Mouse (Mus musculus) G1E (cell line): ENCODE data around the gene Rubcn. TPM values are rescaled to one million over a fixed set of nuclear protein-coding genes. Genes with fewer than 3 reads are reported as not detected.
A peak's percentile ranks its signal among the peaks of the same experiment; 100 is the strongest.
"Not testable (repeated sequence)": the region's sequence is repeated elsewhere in the genome, so short reads cannot be mapped to it uniquely, and the experiment has no call there.

Experiments used
- ATAC-seq: 2 replicates; pipeline ENCODE4 v1.8.0; 2016; ENCODE audit warnings: mild to moderate bottlenecking; ENCODE audit not compliant: insufficient number of reproducible peaks, poor library complexity, low FRiP score, severe bottlenecking; ENCODE audit errors: extremely low read depth
- DNase-seq: peaks from one replicate; pipeline ENCODE4 v3.0.0; 2012; ENCODE audit warnings: low spot score
- H3K27me3 ChIP-seq: 2 replicates; pipeline ENCODE4 v1.6.1; 2012; ENCODE audit warnings: mild to moderate bottlenecking, low read length, inconsistent platforms; ENCODE audit not compliant: insufficient read depth
- H3K36me3 ChIP-seq: replicated peaks from 2 replicates; pipeline ENCODE3; 2012; ENCODE audit warnings: mild to moderate bottlenecking, inconsistent platforms
- H3K4me1 ChIP-seq: 2 replicates; pipeline ENCODE4 v1.6.1; 2012; ENCODE audit warnings: low read depth, low read length, inconsistent platforms, mixed read lengths; ENCODE audit not compliant: insufficient read depth
- H3K4me3 ChIP-seq: 2 replicates; pipeline ENCODE4 v1.5.1; 2012; ENCODE audit warnings: low read depth, mild to moderate bottlenecking, inconsistent platforms, low read length, moderate library complexity, mixed read lengths
- H3K9me3 ChIP-seq: replicated peaks from 2 replicates; pipeline ENCODE4 v1.6.1; 2012; ENCODE audit warnings: inconsistent platforms
- CTCF ChIP-seq: IDR thresholded peaks from 2 replicates; pipeline ENCODE4 v1.5.1; 2012; ENCODE audit warnings: low read depth, low read length, inconsistent platforms, mixed read lengths
- GATA1 ChIP-seq: IDR thresholded peaks from 2 replicates; pipeline ENCODE4 v1.6.1; 2012; ENCODE audit warnings: borderline replicate concordance, low read length, inconsistent platforms, mixed read lengths
- GATA2 ChIP-seq: IDR thresholded peaks from 2 replicates; pipeline ENCODE4 v1.6.1; 2012; ENCODE audit warnings: low read depth, low read length, inconsistent platforms, borderline replicate concordance
- POLR2AphosphoS5 ChIP-seq: IDR thresholded peaks from 2 replicates; pipeline ENCODE4 v1.6.1; 2012; ENCODE audit warnings: low read depth, low read length, inconsistent platforms; ENCODE audit not compliant: insufficient replicate concordance
- TAL1 ChIP-seq: conservative IDR thresholded peaks from 2 replicates; pipeline ENCODE4 v1.6.1; 2012; ENCODE audit warnings: low read depth, low read length, inconsistent platforms, mixed read lengths
- polyA plus RNA-seq: library from polyadenylated mRNA; stranded (reverse); fragments of >175 nt; gene quantifications from 2 replicates; pipeline ENCODE4 v1.2.3, GENCODE M21; 2012
- total RNA-seq, 2 experiments: library from RNA; stranded (forward) in 1 of 2; stranded (reverse) in 1 of 2; fragments of 200-1000 nt in 1 of 2; fragments of >200 nt in 1 of 2; fragmentation: Nextera tagmentation in 1 of 2; gene quantifications; 2 replicates each; pipeline ENCODE4 v1.2.3; 2014 to 2017

Rubcn gene
- total RNA-seq (2014; fragmentation: Nextera tagmentation) (13.2 and 18.1 TPM in 2 replicates), total RNA-seq (2017) (13.4 and 15.1 TPM in 2 replicates), polyA plus RNA-seq (8.7 and 9.4 TPM in 2 replicates)

DNA sequence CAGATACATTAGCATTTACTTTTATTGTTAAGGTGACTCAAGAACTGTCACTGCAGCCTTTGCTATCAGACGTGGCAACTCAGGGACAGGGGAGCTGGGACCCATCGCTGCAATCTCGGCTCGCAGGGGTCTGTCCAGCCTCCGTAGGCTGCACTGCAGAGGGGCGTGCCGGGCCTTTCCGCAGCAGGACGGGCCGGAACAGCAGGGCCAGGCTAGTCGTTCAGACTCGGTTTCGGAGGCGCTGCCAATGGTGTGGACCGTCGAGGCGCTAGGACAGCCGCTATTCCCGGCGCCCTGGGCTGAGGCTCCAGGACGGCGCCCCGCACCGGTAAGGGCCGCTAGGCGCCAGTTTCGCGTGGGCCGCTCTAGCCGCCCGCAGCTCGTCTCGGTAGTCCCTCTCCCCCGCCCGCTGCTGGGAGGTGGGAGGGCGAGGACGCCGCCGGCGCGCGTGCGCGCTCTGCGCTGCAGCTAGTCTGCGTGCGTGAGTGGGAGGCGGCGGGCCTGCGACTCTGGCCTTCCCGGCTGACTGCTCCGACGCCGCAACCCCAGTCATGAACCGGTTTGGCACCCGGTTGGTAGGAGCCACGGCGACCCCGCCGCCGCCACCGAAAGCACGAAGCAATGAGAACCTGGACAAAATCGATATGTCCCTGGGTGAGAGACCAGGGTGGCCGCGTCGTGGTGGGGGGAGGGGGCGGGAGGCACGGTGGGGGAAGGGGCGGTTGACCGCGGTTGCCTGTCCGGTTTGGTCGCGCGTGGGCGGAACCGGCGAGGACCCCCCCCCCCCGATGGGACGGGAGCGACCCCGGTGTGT lies at the start of gene Rubcn, which contains the start of gene Fyttd1:
TSS of gene Rubcn (minus strand) at position 424 of the 814 bp plus-strand sequence.
TSS of gene Fyttd1 (plus strand) at position 158 of the 814 bp plus-strand sequence.
- Histone ChIP-seq H3K36me3 (peaks cover 24% of the 10 kb centered on the region), H3K4me1 (peaks cover 36% of the 10 kb centered on the region), H3K9me3 (no peaks in the 10 kb centered on the region), H3K4me3 (peak within 1 kb of the TSS; percentile 78), H3K27me3 (no peaks in the 10 kb centered on the region)
- ATAC-seq (peak; percentile 84), DNase-seq (peak; percentile 93)
- TF ChIP-seq POLR2AphosphoS5: no peak
- no peak for TF ChIP-seq GATA1
- TF ChIP-seq CTCF: no peak
- TF ChIP-seq TAL1: no peak
- no peak for TF ChIP-seq GATA2

GRCm38 (mm10) chr16:32927044-32927443 lies 49.5 kb upstream of the Rubcn start:
- ATAC-seq: no peak
- H3K4me1 ChIP-seq: peaks cover 2% of the 10 kb centered on the region; the same call in 1 of the 2 replicates
- no peak overlapping the region for H3K4me3 ChIP-seq
- H3K27me3 ChIP-seq: no peaks in the 10 kb centered on the region
- no peak for TF ChIP-seq GATA2
- TF ChIP-seq GATA1: no peak
- H3K9me3 ChIP-seq: no peaks in the 10 kb centered on the region
- H3K36me3 ChIP-seq: peaks cover 40% of the 10 kb centered on the region
- DNase-seq: no peak

DNA sequence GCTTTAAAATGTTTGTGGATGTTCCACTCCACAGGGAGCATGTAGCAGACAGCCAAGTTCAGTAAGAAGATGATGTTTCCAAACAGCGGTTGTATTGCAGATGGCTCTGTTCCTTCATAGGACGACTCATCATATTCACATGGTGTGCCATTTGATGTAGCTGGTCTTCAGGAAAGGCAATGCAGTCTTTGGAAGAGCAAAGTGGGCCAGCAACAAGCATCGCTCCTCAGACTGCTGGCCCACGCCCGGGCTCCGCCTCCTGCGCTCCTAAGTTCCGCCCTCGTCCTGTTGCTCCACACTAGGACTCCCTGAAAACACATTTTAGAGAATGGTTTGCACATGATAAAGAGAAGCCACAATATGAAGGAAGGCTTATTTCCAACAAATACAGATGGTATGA lies 49.1 kb upstream of the Rubcn start:
- not testable (repeated sequence) for ATAC-seq, H3K4me3 ChIP-seq, H3K9me3 ChIP-seq, H3K4me1 ChIP-seq, H3K27me3 ChIP-seq, DNase-seq
- peaks cover 37% of the 10 kb centered on the region for H3K36me3 ChIP-seq

DNA sequence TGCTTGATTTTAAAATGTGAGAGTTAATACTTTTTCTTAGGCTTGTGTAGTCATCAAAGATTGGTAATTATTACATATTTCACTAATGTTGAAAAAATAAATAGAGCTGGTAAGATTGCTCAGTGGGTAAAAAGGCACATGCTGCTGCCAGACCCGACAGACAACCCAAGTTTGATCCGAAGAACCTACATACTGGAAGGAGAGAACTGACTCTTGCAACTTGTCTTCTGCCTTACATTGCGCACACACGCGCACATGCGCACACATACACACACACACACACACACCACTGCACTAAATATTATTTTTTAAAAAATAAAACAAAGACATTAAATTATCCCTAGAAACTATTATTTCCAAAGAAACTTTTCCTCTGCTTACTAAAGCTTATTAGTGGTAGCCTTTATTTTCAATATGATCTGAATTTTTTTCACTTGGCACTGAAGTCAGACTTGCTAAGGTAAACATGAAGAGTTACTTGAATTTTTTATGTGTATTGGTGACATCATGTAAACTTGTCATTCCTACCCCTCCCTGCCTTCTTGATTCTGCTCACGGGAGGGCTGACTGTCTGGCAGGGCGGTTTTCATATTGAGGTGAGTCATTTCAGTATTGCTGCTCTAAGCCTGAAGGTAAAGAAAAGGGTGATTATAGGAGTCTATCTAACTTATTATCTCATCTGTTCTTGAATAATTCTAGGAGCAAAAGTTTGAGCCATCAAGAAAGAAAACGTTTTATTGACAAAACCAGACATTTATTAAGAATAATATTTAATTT lies 37.9 kb upstream of the Rubcn start:
- Histone ChIP-seq H3K4me3 (peak overlapping the region; percentile 96; the same call in 1 of the 2 replicates), H3K9me3 (no peaks in the 10 kb centered on the region), H3K36me3 (peaks cover 23% of the 10 kb centered on the region), H3K27me3 (no peaks in the 10 kb centered on the region), H3K4me1 (peaks cover 21% of the 10 kb centered on the region)
- no peak for DNase-seq
- TF ChIP-seq POLR2AphosphoS5 (no peak), TAL1 (no peak), CTCF (no peak), GATA2 (no peak), GATA1 (no peak)
- no peak for ATAC-seq

GRCm38 (mm10) chr16:32913937-32914881 lies 36.6 kb upstream of the Rubcn start, which contains the start of gene Lrch3:
TSS of gene Lrch3 (plus strand) at chr16:32914100.
- DNase-seq: peak; percentile 92
- Histone ChIP-seq H3K27me3 (no peaks in the 10 kb centered on the region), H3K36me3 (peaks cover 13% of the 10 kb centered on the region), H3K9me3 (no peaks in the 10 kb centered on the region), H3K4me3 (peak within 1 kb of the TSS; percentile 96), H3K4me1 (peaks cover 21% of the 10 kb centered on the region)
- TF ChIP-seq POLR2AphosphoS5 (no peak), GATA2 (no peak), GATA1 (no peak), CTCF (no peak), TAL1 (no peak)
- peak; percentile 28 for ATAC-seq

- ATAC-seq: no peak
- no peaks in the 10 kb centered on the region for H3K27me3 ChIP-seq
- H3K4me1 ChIP-seq: peaks cover 21% of the 10 kb centered on the region
- peaks cover 11% of the 10 kb centered on the region for H3K36me3 ChIP-seq
- H3K9me3 ChIP-seq: no peaks in the 10 kb centered on the region
- no peak for DNase-seq
- H3K4me3 ChIP-seq: no peak overlapping the region; the same call in 1 of the 2 replicates
- no peak for TF ChIP-seq POLR2AphosphoS5
- TF ChIP-seq TAL1: no peak
- TF ChIP-seq CTCF: no peak
- TF ChIP-seq GATA1: no peak
- TF ChIP-seq GATA2: no peak
Observed at GRCm38 (mm10) chr16:32913212-32913611, 35.6 kb upstream of the Rubcn start.
